Mouse (Mus musculus) neural tube, embryonic 14.5 days (tissue): ENCODE data around the gene Syt15. TPM values are rescaled to one million over a fixed set of nuclear protein-coding genes. Genes with fewer than 3 reads are reported as not detected.
"Not testable (repeated sequence)": the region's sequence is repeated elsewhere in the genome, so short reads cannot be mapped to it uniquely, and the experiment has no call there.

Experiments used
- ATAC-seq: fragments of 200-750 bp; cut with Nextera tagmentation; 2 replicates; pipeline ENCODE4 v1.8.0; 2017; ENCODE audit warnings: low read depth, mild to moderate bottlenecking, moderate TSS enrichment, moderate library complexity
- H3K27ac ChIP-seq: fragments of 300-500 bp; sonication (generic); 2 replicates; pipeline ENCODE4 v1.5.1; 2014; ENCODE audit warnings: low read depth, mild to moderate bottlenecking, control low read depth, low read length, moderate library complexity, mixed read lengths
- H3K27me3 ChIP-seq: fragments of 300-500 bp; sonication (generic); 2 replicates; pipeline ENCODE4 v1.6.1; 2014; ENCODE audit warnings: low read length; ENCODE audit not compliant: control insufficient read depth, insufficient read depth
- H3K36me3 ChIP-seq: fragments of 300-500 bp; sonication (generic); 2 replicates; pipeline ENCODE4 v1.6.1; 2014; ENCODE audit warnings: low read length, mixed read lengths; ENCODE audit not compliant: control insufficient read depth, insufficient read depth
- H3K4me1 ChIP-seq: fragments of 300-500 bp; sonication (generic); 2 replicates; pipeline ENCODE4 v1.6.1; 2014; ENCODE audit warnings: low read length; ENCODE audit not compliant: control insufficient read depth, insufficient read depth
- H3K4me2 ChIP-seq: fragments of 300-500 bp; sonication (generic); 2 replicates; pipeline ENCODE4 v1.6.1; 2014; ENCODE audit warnings: mild to moderate bottlenecking, low read depth, low read length, control low read depth
- H3K4me3 ChIP-seq: fragments of 300-500 bp; sonication (generic); 2 replicates; pipeline ENCODE4 v1.5.1; 2014; ENCODE audit warnings: low read depth, low read length, control low read depth, mixed read lengths
- H3K9ac ChIP-seq: fragments of 300-500 bp; sonication (generic); replicated peaks from 2 replicates; pipeline ENCODE4 v1.6.1; 2014; ENCODE audit warnings: low read depth, mild to moderate bottlenecking, control low read depth, low read length, mixed read lengths
- H3K9me3 ChIP-seq: fragments of 300-500 bp; sonication (generic); 2 replicates; pipeline ENCODE4 v1.6.1; 2016; ENCODE audit warnings: low read length; ENCODE audit not compliant: control insufficient read depth
- WGBS: fragments of 180-500 bp; shearing (Covaris S2); extraction: QIAGEN DNeasy Blood & Tissue Kit; methylation state at CpG from one replicate; pipeline ENCODE4 v1.1.7; 2014; 5-methylcytosine and 5-hydroxymethylcytosine counted together
- polyA plus RNA-seq: library from polyadenylated mRNA; unstranded; fragments of >200 nt; fragmentation: Nextera tagmentation; extraction: Ambion mirVana; gene quantifications from 2 replicates; pipeline ENCODE4 v1.2.1, GENCODE M21; 2014

Gene Syt15
- polyA plus RNA-seq, 1 experiment from 2014 or later = 0.46 TPM

DNA sequence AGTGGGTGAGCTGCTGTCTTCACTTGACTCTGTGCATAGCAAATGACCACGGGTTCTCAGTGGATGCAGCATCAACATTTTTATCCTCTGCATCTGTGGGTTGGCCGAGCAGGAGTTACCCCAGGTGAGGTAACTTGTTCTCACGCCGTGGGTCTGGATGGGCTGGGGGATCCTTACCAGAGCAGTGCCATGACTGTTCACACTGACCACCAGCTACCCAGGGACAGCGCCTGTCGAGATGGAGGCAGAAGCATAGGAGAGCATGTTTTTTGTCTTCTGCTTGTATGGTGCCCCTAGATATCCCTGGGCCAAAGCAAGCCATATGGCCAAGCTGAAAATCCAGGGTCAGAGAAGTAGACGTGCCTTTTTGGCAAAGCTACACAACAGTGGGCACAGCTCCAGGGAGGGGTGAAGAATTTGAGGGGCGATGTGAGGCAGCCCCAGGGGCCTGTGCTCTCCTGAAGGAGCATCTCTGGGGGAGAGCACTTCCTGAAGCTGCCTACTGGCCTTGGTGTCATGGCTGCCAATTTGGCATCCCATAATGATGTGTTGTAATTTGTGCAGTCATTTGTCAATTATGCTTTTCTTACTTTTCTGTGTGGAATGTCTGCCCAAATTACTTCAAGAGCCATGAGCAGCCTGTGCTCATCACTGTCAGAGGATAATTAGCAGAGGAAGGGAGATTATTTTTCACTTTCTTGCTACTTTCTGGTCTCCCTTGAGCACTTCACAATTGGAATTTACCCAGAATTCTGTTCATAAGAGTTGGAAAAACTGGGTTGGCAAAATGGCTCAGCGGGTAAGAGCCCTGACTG lies 13.7 kb downstream of the Syt15 start:
- no peaks in the 10 kb centered on the region for H3K9me3 ChIP-seq
- H3K4me3 ChIP-seq = no peak overlapping the region
- no peaks in the 10 kb centered on the region for H3K27me3 ChIP-seq
- no peaks in the 10 kb centered on the region for H3K36me3 ChIP-seq
- WGBS = 86% methylated on average over 9 of the region's 9 CpGs
- no peak overlapping the region for H3K4me2 ChIP-seq
- H3K27ac ChIP-seq = no peak overlapping the region
- no peak for ATAC-seq
- no peaks in the 10 kb centered on the region for H3K4me1 ChIP-seq
- H3K9ac ChIP-seq = no peak overlapping the region

DNA sequence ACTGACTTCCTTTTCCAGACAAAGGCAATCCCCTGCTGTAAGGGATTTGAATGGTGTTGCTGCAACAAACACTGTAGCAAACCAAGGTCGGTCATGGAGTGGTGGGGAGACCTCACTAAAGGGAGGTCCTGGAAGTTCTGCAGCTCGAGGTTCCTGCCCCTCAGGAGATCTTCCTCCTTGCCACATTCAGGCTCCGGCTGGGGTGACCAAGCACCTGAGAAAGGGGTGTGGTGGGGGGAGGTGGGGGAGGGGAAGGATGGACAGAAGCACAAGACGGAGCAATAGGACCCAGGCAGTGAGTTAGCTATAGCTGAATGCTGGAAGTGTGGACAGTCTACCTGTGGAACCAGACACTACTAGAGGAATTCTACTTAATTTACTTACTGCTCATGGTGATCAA lies 14.5 kb downstream of the Syt15 start:
- WGBS = 74% methylated on average over 4 of the region's 4 CpGs
- H3K4me1 ChIP-seq = no peaks in the 10 kb centered on the region
- ATAC-seq = no peak
- no peak overlapping the region for H3K27ac ChIP-seq
- H3K4me2 ChIP-seq = no peak overlapping the region
- no peak overlapping the region for H3K4me3 ChIP-seq
- no peaks in the 10 kb centered on the region for H3K27me3 ChIP-seq
- no peaks in the 10 kb centered on the region for H3K9me3 ChIP-seq
- H3K36me3 ChIP-seq = no peaks in the 10 kb centered on the region
- no peak overlapping the region for H3K9ac ChIP-seq

DNA sequence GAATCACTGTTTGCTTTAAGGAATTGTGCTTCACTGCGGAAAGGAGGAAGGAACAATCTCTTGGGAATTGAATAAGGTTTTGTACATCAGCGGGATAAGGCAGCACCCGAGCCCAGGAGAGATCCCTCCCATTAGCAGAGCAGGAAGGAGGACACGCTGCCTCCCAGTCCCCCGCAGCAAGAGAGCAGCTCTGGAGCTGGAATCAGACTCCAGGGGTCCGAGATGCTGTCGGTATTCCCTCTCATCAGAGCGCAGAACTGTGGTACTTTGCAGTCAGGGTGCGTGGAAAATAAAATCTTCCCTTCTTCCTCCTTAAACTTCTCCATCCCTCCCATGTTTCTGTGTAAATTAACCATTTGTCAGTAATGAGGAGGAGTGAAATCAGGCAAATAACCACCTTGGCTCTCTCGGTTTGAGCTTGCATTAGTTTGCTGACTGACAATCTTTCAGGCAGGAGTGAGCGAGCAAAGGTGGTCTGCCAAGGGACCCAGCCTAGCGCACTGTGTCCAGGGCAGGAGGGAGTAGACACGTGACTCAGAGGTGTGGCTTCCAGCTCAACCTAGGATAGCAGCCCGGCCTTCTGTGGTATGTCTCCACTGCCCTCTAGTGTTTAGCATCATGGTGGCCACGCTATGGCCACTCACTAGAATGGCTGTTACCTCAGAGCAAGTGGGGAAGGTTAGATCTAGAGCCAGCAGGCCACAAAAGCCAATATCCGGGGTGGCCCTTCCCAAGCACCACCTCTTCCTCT lies 15.4 kb downstream of the Syt15 start:
- WGBS = 7% methylated on average over 16 of the region's 16 CpGs
- Histone ChIP-seq H3K9ac (0 out of 2 replicates have a peak overlapping the region, but pooled peaks have one; percentile 17), H3K4me3 (peak overlapping the region; percentile 24), H3K27ac (no peak overlapping the region), H3K4me1 (no peaks in the 10 kb centered on the region), H3K36me3 (no peaks in the 10 kb centered on the region), H3K9me3 (no peaks in the 10 kb centered on the region), H3K4me2 (peak overlapping the region; percentile 61), H3K27me3 (no peaks in the 10 kb centered on the region)
- peak; percentile 99 for ATAC-seq

DNA sequence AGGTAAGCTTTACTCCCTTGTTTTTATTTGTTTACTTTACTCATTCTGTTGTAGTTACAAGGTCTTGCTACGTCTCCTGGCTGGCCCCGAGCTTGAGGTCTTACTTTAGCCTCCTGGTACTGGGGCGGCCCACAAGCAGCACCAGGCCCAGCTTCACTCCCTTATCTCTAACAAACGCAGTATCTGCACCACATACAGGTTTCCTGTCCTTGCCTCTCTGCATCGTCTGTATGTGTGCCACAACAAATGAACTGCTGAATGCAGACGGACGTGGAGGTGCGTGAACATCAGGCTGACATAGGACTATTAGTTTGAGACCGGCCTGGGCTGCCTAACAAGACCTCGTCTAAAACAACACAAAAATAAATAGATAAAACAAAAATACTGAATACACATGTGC lies 20.9 kb downstream of the Syt15 start:
- Histone ChIP-seq H3K4me1 (no peaks in the 10 kb centered on the region), H3K36me3 (no peaks in the 10 kb centered on the region), H3K4me2 (no peak overlapping the region), H3K9ac (no peak overlapping the region), H3K27ac (no peak overlapping the region), H3K9me3 (no peaks in the 10 kb centered on the region), H3K27me3 (no peaks in the 10 kb centered on the region), H3K4me3 (no peak overlapping the region)
- WGBS = 88% methylated on average over 10 of the region's 10 CpGs
- ATAC-seq = no peak

- Histone ChIP-seq H3K9me3 (no peaks in the 10 kb centered on the region), H3K4me3 (no peak overlapping the region), H3K4me2 (no peak overlapping the region), H3K27me3 (no peaks in the 10 kb centered on the region), H3K27ac (no peak overlapping the region), H3K36me3 (no peaks in the 10 kb centered on the region), H3K4me1 (no peaks in the 10 kb centered on the region), H3K9ac (no peak overlapping the region)
- WGBS = 85% methylated on average over 6 of the region's 6 CpGs
- ATAC-seq = no peak
Observed at GRCm38 (mm10) chr14:34240676-34241075, 21.3 kb downstream of the Syt15 start.

- WGBS = 66% methylated on average over 5 of the region's 6 CpGs
- H3K36me3 ChIP-seq = no peaks in the 10 kb centered on the region
- no peaks in the 10 kb centered on the region for H3K27me3 ChIP-seq
- H3K4me1 ChIP-seq = no peaks in the 10 kb centered on the region
- no peak overlapping the region for H3K4me2 ChIP-seq
- no peak for ATAC-seq
- no peak overlapping the region for H3K4me3 ChIP-seq
- H3K9me3 ChIP-seq = no peaks in the 10 kb centered on the region
- no peak overlapping the region for H3K9ac ChIP-seq
- H3K27ac ChIP-seq = no peak overlapping the region
Observed at GRCm38 (mm10) chr14:34252470-34253145, 33.2 kb downstream of the Syt15 start.

GRCm38 (mm10) chr14:34253261-34253660 lies 33.9 kb downstream of the Syt15 start:
- Histone ChIP-seq H3K4me2 (no peak overlapping the region), H3K9me3 (no peaks in the 10 kb centered on the region), H3K9ac (no peak overlapping the region), H3K27me3 (no peaks in the 10 kb centered on the region), H3K4me3 (no peak overlapping the region), H3K27ac (no peak overlapping the region), H3K36me3 (no peaks in the 10 kb centered on the region), H3K4me1 (no peaks in the 10 kb centered on the region)
- no peak for ATAC-seq
- 89% methylated on average over 4 of the region's 4 CpGs for whole genome bisulfite sequencing

- not testable (repeated sequence) for H3K27me3 ChIP-seq, H3K9ac ChIP-seq, H3K4me2 ChIP-seq, H3K27ac ChIP-seq, ATAC-seq, H3K4me1 ChIP-seq, H3K4me3 ChIP-seq, H3K9me3 ChIP-seq, H3K36me3 ChIP-seq
- 74% methylated on average over 3 of the region's 3 CpGs for WGBS
Observed at GRCm38 (mm10) chr14:34258525-34258924, 39.1 kb downstream of the Syt15 start.

DNA sequence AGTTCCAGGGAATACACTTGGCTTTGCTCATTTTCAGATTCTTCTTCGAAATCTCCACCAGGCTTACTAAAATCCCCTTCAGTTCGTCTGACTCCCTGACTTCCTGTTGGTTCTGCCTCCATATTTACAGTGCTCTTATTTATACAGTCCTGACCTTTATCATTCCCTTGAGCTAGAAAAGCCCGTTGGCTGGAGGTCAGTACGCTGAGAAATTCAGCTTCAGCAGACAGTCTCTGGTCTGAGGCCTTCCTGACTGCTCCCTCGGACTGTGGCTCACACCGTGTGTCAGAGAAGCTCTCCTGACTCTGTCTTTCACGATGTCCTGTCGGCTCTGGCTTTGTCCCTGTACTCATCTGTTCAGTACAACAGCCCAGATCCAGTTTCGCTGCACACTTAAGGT lies 48.7 kb downstream of the Syt15 start:
- H3K9ac ChIP-seq = no peak overlapping the region
- H3K4me2 ChIP-seq = no peak overlapping the region
- H3K27me3 ChIP-seq = no peaks in the 10 kb centered on the region
- no peak for ATAC-seq
- no peaks in the 10 kb centered on the region for H3K36me3 ChIP-seq
- H3K27ac ChIP-seq = no peak overlapping the region
- H3K4me1 ChIP-seq = no peaks in the 10 kb centered on the region
- no peaks in the 10 kb centered on the region for H3K9me3 ChIP-seq
- 77% methylated on average over 9 of the region's 9 CpGs for WGBS
- no peak overlapping the region for H3K4me3 ChIP-seq
